Mouse (Mus musculus) gastrocnemius, postnatal 4 days (tissue): ENCODE data around the gene Krba1. TPM values are rescaled to one million over a fixed set of nuclear protein-coding genes. Genes with fewer than 3 reads are reported as not detected.

Experiments used
- DNase-seq, 2 experiments: peaks; one replicate each; pipeline ENCODE4 v3.0.0; 2021 to 2022; ENCODE audit warnings: low spot score in 2 of 2, mixed read lengths in 2 of 2
- total RNA-seq, 2 experiments: library from RNA; stranded (reverse); gene quantifications; 2 replicates each; pipeline ENCODE4 v1.2.3; 2021

The Krba1 gene
- total RNA-seq, 2 experiments from 2014 or later: 16.6 to 19.7 TPM

- DNase-seq: no peak
Measured at GRCm38 (mm10) chr6:48423336-48423735, 27.9 kb downstream of the Krba1 start.

- no peak for DNase-seq
Measured at GRCm38 (mm10) chr6:48424074-48424473, 28.7 kb downstream of the Krba1 start.

- DNase-seq: no peak
Measured at GRCm38 (mm10) chr6:48426956-48427355, 31.6 kb downstream of the Krba1 start.

GRCm38 (mm10) chr6:48428769-48429557 is 33.6 kb downstream of the Krba1 start:
- no peak for DNase-seq

GRCm38 (mm10) chr6:48430748-48431147 is 35.4 kb downstream of the Krba1 start:
- no peak for DNase-seq

GRCm38 (mm10) chr6:48432893-48433816 is 37.8 kb downstream of the Krba1 start:
- DNase-seq: no peak

GRCm38 (mm10) chr6:48434651-48435050 is 39.3 kb downstream of the Krba1 start:
- no peak for DNase-seq

GRCm38 (mm10) chr6:48435111-48435510 is 39.7 kb downstream of the Krba1 start:
- no peak for DNase-seq

- no peak for DNase-seq
Measured at GRCm38 (mm10) chr6:48435706-48436349, 40.4 kb downstream of the Krba1 start.

GRCm38 (mm10) chr6:48437679-48438376 is 42.4 kb downstream of the Krba1 start:
- no peak for DNase-seq

GRCm38 (mm10) chr6:48438475-48439125 is 43.2 kb downstream of the Krba1 start:
- DNase-seq: no peak

- no peak for DNase-seq
Measured at GRCm38 (mm10) chr6:48439654-48440053, 44.3 kb downstream of the Krba1 start.

- no peak for DNase-seq
Measured at GRCm38 (mm10) chr6:48440306-48441014, 45.1 kb downstream of the Krba1 start.

- peak; percentile 88 to 94 for DNase-seq
Measured at GRCm38 (mm10) chr6:48443592-48444309, 48.4 kb downstream of the Krba1 start.

GRCm38 (mm10) chr6:48444310-48445180 is 49.2 kb downstream of the Krba1 start:
- peak; percentile 61 to 76 for DNase-seq

GRCm38 (mm10) chr6:48445181-48446101 is 50.1 kb downstream of the Krba1 start, which contains the start of gene Zfp467:
Gene Zfp467, minus strand, starts transcription at chr6:48445825.
- DNase-seq: peak in 1 of 2 experiments; percentile 37

- DNase-seq: no peak
Measured at GRCm38 (mm10) chr6:48446256-48446655, 50.9 kb downstream of the Krba1 start.
